Mouse (Mus musculus) forebrain, embryonic 16.5 days (tissue): ENCODE data around the gene Vkorc1. TPM values are rescaled to one million over a fixed set of nuclear protein-coding genes. Genes with fewer than 3 reads are reported as not detected.

Source experiments
- ATAC-seq: fragments of 200-750 bp; cut with Nextera tagmentation; 2 replicates; pipeline ENCODE4 v1.8.0; 2017; ENCODE audit warnings: mild to moderate bottlenecking, moderate library complexity
- H3K27ac ChIP-seq: fragments of 300-500 bp; sonication (generic); 2 replicates; pipeline ENCODE4 v1.5.1; 2014; ENCODE audit warnings: low read length, control low read depth
- H3K27me3 ChIP-seq: fragments of 300-500 bp; sonication (generic); replicated peaks from 2 replicates; pipeline ENCODE4 v1.6.1; 2014; ENCODE audit warnings: low read length; ENCODE audit not compliant: control insufficient read depth, insufficient read depth
- H3K36me3 ChIP-seq: fragments of 300-500 bp; sonication (generic); 2 replicates; pipeline ENCODE4 v1.6.1; 2014; ENCODE audit not compliant: control insufficient read depth, insufficient read depth
- H3K4me1 ChIP-seq: fragments of 300-500 bp; sonication (generic); replicated peaks from 2 replicates; pipeline ENCODE4 v1.6.1; 2014; ENCODE audit warnings: low read length; ENCODE audit not compliant: control insufficient read depth, insufficient read depth
- H3K4me2 ChIP-seq: fragments of 300-500 bp; sonication (generic); 2 replicates; pipeline ENCODE4 v1.6.1; 2014; ENCODE audit warnings: mild to moderate bottlenecking, low read length, control low read depth
- H3K4me3 ChIP-seq: fragments of 300-500 bp; sonication (generic); replicated peaks from 2 replicates; pipeline ENCODE4 v1.5.1; 2014; ENCODE audit warnings: mild to moderate bottlenecking, low read length, control low read depth
- H3K9ac ChIP-seq: fragments of 300-500 bp; sonication (generic); replicated peaks from 2 replicates; pipeline ENCODE4 v1.6.1; 2014; ENCODE audit warnings: low read depth, low read length, control low read depth
- H3K9me3 ChIP-seq: fragments of 300-500 bp; sonication (generic); 2 replicates; pipeline ENCODE4 v1.6.1; 2016; ENCODE audit warnings: low read length; ENCODE audit not compliant: control insufficient read depth
- WGBS: fragments of 180-500 bp; shearing (Covaris S2); extraction: QIAGEN DNeasy Blood & Tissue Kit; methylation state at CpG from one replicate; pipeline ENCODE4 v1.1.7; 2014; 5-methylcytosine and 5-hydroxymethylcytosine counted together
- polyA plus RNA-seq: library from polyadenylated mRNA; unstranded; fragments of >200 nt; fragmentation: Nextera tagmentation; extraction: Ambion mirVana; gene quantifications from 2 replicates; pipeline ENCODE4 v1.2.1, GENCODE M21; 2015

Gene Vkorc1
- polyA plus RNA-seq, 1 experiment from 2014 or later: 63.9 TPM

GRCm38 (mm10) chr7:127922451-127923275 is 27.2 kb upstream of the Vkorc1 start:
- no peaks in the 10 kb centered on the region for H3K4me1 ChIP-seq

GRCm38 (mm10) chr7:127921516-127921915 is 26.1 kb upstream of the Vkorc1 start:
- no peak overlapping the region for H3K9ac ChIP-seq
- 69% methylated on average over 8 of the region's 8 CpGs for WGBS
- H3K4me3 ChIP-seq: no peak overlapping the region
- no peaks in the 10 kb centered on the region for H3K9me3 ChIP-seq
- no peak overlapping the region for H3K4me2 ChIP-seq
- no peak overlapping the region for H3K27ac ChIP-seq
- peaks cover 13% of the 10 kb centered on the region for H3K36me3 ChIP-seq
- no peak for ATAC-seq
- no peaks in the 10 kb centered on the region for H3K4me1 ChIP-seq
- no peaks in the 10 kb centered on the region for H3K27me3 ChIP-seq

More at GRCm38 (mm10) chr7:127922451-127923275, 27.2 kb upstream of the Vkorc1 start:
- Histone ChIP-seq H3K9ac (no peak overlapping the region), H3K36me3 (peaks cover 7% of the 10 kb centered on the region; the same call in 1 of the 2 replicates), H3K27ac (no peak overlapping the region), H3K4me3 (no peak overlapping the region), H3K27me3 (no peaks in the 10 kb centered on the region), H3K9me3 (no peaks in the 10 kb centered on the region), H3K4me2 (no peak overlapping the region)
- 86% methylated on average over 6 of the region's 6 CpGs for WGBS
- ATAC-seq: no peak

GRCm38 (mm10) chr7:127919290-127919689 is 23.9 kb upstream of the Vkorc1 start:
- no peak overlapping the region for H3K27ac ChIP-seq
- H3K4me2 ChIP-seq: no peak overlapping the region
- no peaks in the 10 kb centered on the region for H3K27me3 ChIP-seq
- no peak overlapping the region for H3K4me3 ChIP-seq
- H3K4me1 ChIP-seq: no peaks in the 10 kb centered on the region
- ATAC-seq: no peak
- WGBS: 78% methylated on average over 7 of the region's 7 CpGs
- H3K9ac ChIP-seq: no peak overlapping the region
- no peaks in the 10 kb centered on the region for H3K9me3 ChIP-seq
- peaks cover 15% of the 10 kb centered on the region for H3K36me3 ChIP-seq

- Histone ChIP-seq H3K4me2 (no peak overlapping the region), H3K4me1 (peaks cover 2% of the 10 kb centered on the region), H3K9ac (no peak overlapping the region), H3K9me3 (no peaks in the 10 kb centered on the region), H3K36me3 (peaks cover 15% of the 10 kb centered on the region), H3K27me3 (no peaks in the 10 kb centered on the region), H3K27ac (no peak overlapping the region), H3K4me3 (no peak overlapping the region)
- no peak for ATAC-seq
- WGBS: 55% methylated on average over 3 of the region's 3 CpGs
Observed at GRCm38 (mm10) chr7:127918203-127918602, 22.8 kb upstream of the Vkorc1 start.

GRCm38 (mm10) chr7:127915293-127915692 is 19.9 kb upstream of the Vkorc1 start:
- no peak overlapping the region for H3K4me2 ChIP-seq
- ATAC-seq: no peak
- H3K9ac ChIP-seq: no peak overlapping the region

GRCm38 (mm10) chr7:127912938-127913337 is 17.5 kb upstream of the Vkorc1 start:
- H3K36me3 ChIP-seq: peaks cover 25% of the 10 kb centered on the region
- H3K27me3 ChIP-seq: no peaks in the 10 kb centered on the region
- peak overlapping the region; percentile 81 for H3K9ac ChIP-seq
- H3K27ac ChIP-seq: no peak overlapping the region
- ATAC-seq: no peak
- no peaks in the 10 kb centered on the region for H3K9me3 ChIP-seq
- H3K4me1 ChIP-seq: peaks cover 8% of the 10 kb centered on the region
- WGBS: 23% methylated on average over 4 of the region's 4 CpGs
- peak overlapping the region; percentile 90 for H3K4me2 ChIP-seq
- peak overlapping the region; percentile 89 for H3K4me3 ChIP-seq

More at GRCm38 (mm10) chr7:127915293-127915692, 19.9 kb upstream of the Vkorc1 start:
- 91% methylated on average over 12 of the region's 12 CpGs for WGBS
- H3K9me3 ChIP-seq: no peaks in the 10 kb centered on the region
- peaks cover 8% of the 10 kb centered on the region for H3K4me1 ChIP-seq
- H3K4me3 ChIP-seq: no peak overlapping the region
- no peak overlapping the region for H3K27ac ChIP-seq
- H3K36me3 ChIP-seq: peaks cover 12% of the 10 kb centered on the region
- no peaks in the 10 kb centered on the region for H3K27me3 ChIP-seq

GRCm38 (mm10) chr7:127912190-127912871 is 16.9 kb upstream of the Vkorc1 start, which contains the start of gene Kat8:
Gene Kat8 (plus strand): TSS chr7:127912516.
- Histone ChIP-seq H3K9me3 (no peaks in the 10 kb centered on the region), H3K36me3 (peaks cover 27% of the 10 kb centered on the region), H3K9ac (peak within 1 kb of the TSS; percentile 81), H3K27ac (peak within 1 kb of the TSS; percentile 86), H3K4me3 (peak within 1 kb of the TSS; percentile 89), H3K4me1 (peaks cover 8% of the 10 kb centered on the region), H3K27me3 (no peaks in the 10 kb centered on the region), H3K4me2 (peak within 1 kb of the TSS; percentile 90)
- 1% methylated on average over 40 of the region's 40 CpGs for WGBS
- ATAC-seq: peak; percentile 98

GRCm38 (mm10) chr7:127908656-127909055 is 13.2 kb upstream of the Vkorc1 start:
- Histone ChIP-seq H3K4me2 (no peak overlapping the region), H3K27me3 (no peaks in the 10 kb centered on the region), H3K4me3 (no peak overlapping the region), H3K9me3 (no peaks in the 10 kb centered on the region), H3K9ac (no peak overlapping the region), H3K4me1 (peaks cover 18% of the 10 kb centered on the region), H3K27ac (no peak overlapping the region), H3K36me3 (peaks cover 18% of the 10 kb centered on the region)
- no peak for ATAC-seq
- WGBS: 89% methylated on average over 4 of the region's 4 CpGs

GRCm38 (mm10) chr7:127907939-127908338 is 12.5 kb upstream of the Vkorc1 start:
- H3K27me3 ChIP-seq: no peaks in the 10 kb centered on the region
- no peak overlapping the region for H3K4me2 ChIP-seq
- no peaks in the 10 kb centered on the region for H3K9me3 ChIP-seq
- 98% methylated on average over 12 of the region's 12 CpGs for WGBS
- H3K4me3 ChIP-seq: no peak overlapping the region
- peaks cover 13% of the 10 kb centered on the region for H3K4me1 ChIP-seq
- no peak overlapping the region for H3K9ac ChIP-seq
- no peak for ATAC-seq
- H3K27ac ChIP-seq: no peak overlapping the region
- H3K36me3 ChIP-seq: peaks cover 18% of the 10 kb centered on the region
